In the genomic region with DNA sequence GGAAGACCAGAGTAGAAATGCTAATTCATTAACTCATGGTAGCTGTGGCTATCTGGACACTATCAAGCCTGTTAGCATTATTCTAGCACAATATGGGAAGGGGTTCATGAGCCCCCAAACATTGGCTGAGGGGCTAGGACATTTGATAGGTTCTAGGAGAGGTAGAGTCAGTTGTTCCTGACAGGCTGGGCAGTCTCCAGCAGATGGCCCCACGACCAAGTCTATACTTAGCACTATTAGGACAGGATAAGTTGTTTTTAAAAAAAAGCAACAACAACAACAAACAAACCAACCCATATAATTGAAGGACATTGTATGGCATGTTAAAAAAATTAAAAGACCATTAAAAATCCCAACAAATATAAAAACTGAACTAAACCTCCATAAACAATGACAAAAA, we compare ENCODE assay signal across 16 mouse cellular contexts. TPM values are rescaled to one million over a fixed set of nuclear protein-coding genes. Genes with fewer than 3 reads are reported as not detected.
DNase-seq lines count a peak whose midpoint lies in the region; ATAC-seq and TF ChIP-seq lines count a peak whose summit lies in the region.
"Had no signal": no experiment of that assay in that cellular context is flagged by ENCODE, and none has a peak within 500 bp of the region (broad histone marks: within the 10 kb centered on the region; RNA-seq: fewer than 3 reads in every experiment).

No protein-coding gene starts in this region.

- no peak overlapping the region for H3K4me2 ChIP-seq in kidney, postnatal 0 days (ENCODE audit: low read length)
- no peak overlapping the region for H3K4me2 ChIP-seq in kidney, embryonic 14.5 days (replicated peaks; ENCODE audit: low read depth, low read length)
- no peak overlapping the region for H3K4me2 ChIP-seq in midbrain, postnatal 0 days (ENCODE audit: low read depth, low read length, poor library complexity, severe bottlenecking)
- H3K4me2 ChIP-seq in midbrain, embryonic 14.5 days (ENCODE audit: low read length) = no peak overlapping the region
- H3K4me2 ChIP-seq: forebrain, embryonic 15.5 days; lung, embryonic 15.5 days; midbrain, embryonic 13.5 days had no signal

- H3K36me3 ChIP-seq in kidney, postnatal 0 days (ENCODE audit: insufficient read depth, low read length) = peaks cover 8% of the 10 kb centered on the region; the same call in 1 of the 2 replicates
- H3K36me3 ChIP-seq in kidney, embryonic 14.5 days (ENCODE audit: control insufficient read depth, insufficient read depth, low read length) = peaks cover 42% of the 10 kb centered on the region; the same call in 1 of the 2 replicates
- H3K36me3 ChIP-seq in midbrain, postnatal 0 days (ENCODE audit: insufficient read depth, low read length) = peaks cover 9% of the 10 kb centered on the region; the same call in 1 of the 2 replicates
- H3K36me3 ChIP-seq in midbrain, embryonic 14.5 days (ENCODE audit: control insufficient read depth, insufficient read depth, low read length) = peaks cover 21% of the 10 kb centered on the region

- H3K9me3 ChIP-seq in kidney, postnatal 0 days (replicated peaks; ENCODE audit: low read length) = no peaks in the 10 kb centered on the region
- no peaks in the 10 kb centered on the region for H3K9me3 ChIP-seq in kidney, embryonic 14.5 days (ENCODE audit: control insufficient read depth, low read length)
- H3K9me3 ChIP-seq in midbrain, postnatal 0 days (ENCODE audit: low read length) = no peaks in the 10 kb centered on the region
- no peaks in the 10 kb centered on the region for H3K9me3 ChIP-seq in midbrain, embryonic 14.5 days (ENCODE audit: control insufficient read depth, low read length)
- H3K9me3 ChIP-seq: forebrain, embryonic 15.5 days; G1E; lung, embryonic 15.5 days; midbrain, embryonic 13.5 days had no signal

- H3K27me3 ChIP-seq in kidney, postnatal 0 days (ENCODE audit: insufficient read depth, low read length) = no peaks in the 10 kb centered on the region
- no peaks in the 10 kb centered on the region for H3K27me3 ChIP-seq in kidney, embryonic 14.5 days (ENCODE audit: control insufficient read depth, insufficient read depth, low read length)
- no peaks in the 10 kb centered on the region for H3K27me3 ChIP-seq in midbrain, postnatal 0 days (ENCODE audit: insufficient read depth, low read length)
- H3K27me3 ChIP-seq in midbrain, embryonic 14.5 days (ENCODE audit: control insufficient read depth, insufficient read depth, low read length) = no peaks in the 10 kb centered on the region
- H3K27me3 ChIP-seq: forebrain, embryonic 15.5 days; lung, embryonic 15.5 days; midbrain, embryonic 13.5 days had no signal

- H3K4me1 ChIP-seq in kidney, postnatal 0 days (replicated peaks; ENCODE audit: insufficient read depth, low read length) = no peaks in the 10 kb centered on the region
- H3K4me1 ChIP-seq in kidney, embryonic 14.5 days (ENCODE audit: control insufficient read depth, insufficient read depth, low read length) = no peaks in the 10 kb centered on the region
- H3K4me1 ChIP-seq in midbrain, postnatal 0 days (ENCODE audit: insufficient read depth, low read length) = no peaks in the 10 kb centered on the region
- no peaks in the 10 kb centered on the region for H3K4me1 ChIP-seq in midbrain, embryonic 14.5 days (ENCODE audit: control insufficient read depth, insufficient read depth, low read length)
- H3K4me1 ChIP-seq: forebrain, embryonic 15.5 days; lung, embryonic 15.5 days; midbrain, embryonic 13.5 days had no signal

- ATAC-seq in cerebellum, adult (ENCODE audit: insufficient number of reproducible peaks, low FRiP score, low TSS enrichment) = no peak
- no peak for ATAC-seq in kidney, postnatal 0 days (replicated peaks; ENCODE audit: low FRiP score, low read depth)
- no peak for ATAC-seq in kidney, embryonic 14.5 days (ENCODE audit: low FRiP score, low TSS enrichment)
- ATAC-seq in midbrain, postnatal 0 days (ENCODE audit: low FRiP score) = no peak
- no peak for ATAC-seq in midbrain, embryonic 14.5 days (ENCODE audit: low FRiP score, low TSS enrichment)
- ATAC-seq: forebrain, embryonic 15.5 days; midbrain, embryonic 13.5 days had no signal

- no peak overlapping the region for H3K9ac ChIP-seq in kidney, postnatal 0 days (ENCODE audit: low read depth, low read length)
- H3K9ac ChIP-seq in kidney, embryonic 14.5 days (ENCODE audit: low read depth, low read length) = no peak overlapping the region
- no peak overlapping the region for H3K9ac ChIP-seq in midbrain, postnatal 0 days (replicated peaks; ENCODE audit: low read length, poor library complexity, severe bottlenecking)
- H3K9ac ChIP-seq in midbrain, embryonic 14.5 days (replicated peaks; ENCODE audit: low read length) = no peak overlapping the region
- H3K9ac ChIP-seq: forebrain, embryonic 15.5 days; lung, embryonic 15.5 days; midbrain, embryonic 13.5 days had no signal

- WGBS in kidney, postnatal 0 days = 66% methylated on average over 1 of the region's 1 CpGs
- 76% methylated on average over 1 of the region's 1 CpGs for WGBS in kidney, embryonic 14.5 days
- WGBS in midbrain, postnatal 0 days = 75% methylated on average over 1 of the region's 1 CpGs
- 67% methylated on average over 1 of the region's 1 CpGs for WGBS in midbrain, embryonic 14.5 days

- no peak overlapping the region for H3K27ac ChIP-seq in kidney, postnatal 0 days
- H3K27ac ChIP-seq in kidney, embryonic 14.5 days (ENCODE audit: low read depth, low read length) = no peak overlapping the region
- H3K27ac ChIP-seq in midbrain, postnatal 0 days (ENCODE audit: low read depth, low read length) = no peak overlapping the region
- no peak overlapping the region for H3K27ac ChIP-seq in midbrain, embryonic 14.5 days (replicated peaks; ENCODE audit: low read depth, low read length)
- H3K27ac ChIP-seq: forebrain, embryonic 15.5 days; lung, embryonic 15.5 days; midbrain, embryonic 13.5 days had no signal

- H3K4me3 ChIP-seq in kidney, postnatal 0 days (replicated peaks; ENCODE audit: low read depth, low read length) = no peak overlapping the region
- no peak overlapping the region for H3K4me3 ChIP-seq in kidney, embryonic 14.5 days (ENCODE audit: low read length)
- H3K4me3 ChIP-seq in midbrain, postnatal 0 days (ENCODE audit: low read depth, low read length) = no peak overlapping the region
- H3K4me3 ChIP-seq in midbrain, embryonic 14.5 days (replicated peaks; ENCODE audit: low read depth, low read length) = no peak overlapping the region
- H3K4me3 ChIP-seq: forebrain, embryonic 15.5 days; lung, embryonic 15.5 days; midbrain, embryonic 13.5 days had no signal

- TF ChIP-seq CTCF in kidney, postnatal 0 days (IDR thresholded peaks at IDR 0.05; ENCODE audit: low read depth) = peak; percentile 42
- TF ChIP-seq CTCF in midbrain, postnatal 0 days (IDR thresholded peaks at IDR 0.05) = peak; percentile 45

- DNase-seq in cerebellum, postnatal 14 days = peak; percentile 9 to 21
- no peak for DNase-seq in kidney, postnatal 0 days (ENCODE audit: low spot score)
- DNase-seq in midbrain, postnatal 0 days (ENCODE audit: low spot score) = no peak
- no peak for DNase-seq in midbrain, embryonic 14.5 days
- no peak for DNase-seq in thymus, postnatal 10 days (ENCODE audit: low spot score in 2 of 2)
- DNase-seq: adrenal gland, adult 2 months; B cell, adult 2 months; cerebellum, adult 9-11 months; heart, adult 11 months; thymus, postnatal 36 days had no signal

RNA-seq across cellular contexts. Expression of gene Mbd5, which starts 35.1 kb away (rescaled TPM):
- polyA plus RNA-seq in kidney, postnatal 0 days (2015; fragmentation: Nextera tagmentation; extraction: Ambion mirVana) = 15.8 and 16.9 TPM in 2 replicates
- polyA plus RNA-seq in kidney, embryonic 14.5 days (2014; fragmentation: Nextera tagmentation; extraction: Ambion mirVana) = 25.1 and 34.2 TPM in 2 replicates
- 27.6 and 27.7 TPM in 2 replicates for total RNA-seq in midbrain, postnatal 0 days (2014; rRNA removed)
- 22.7 and 25.1 TPM in 2 replicates for polyA plus RNA-seq in midbrain, postnatal 0 days (2015; fragmentation: Nextera tagmentation; extraction: Ambion mirVana)
- 30.8 and 40.5 TPM in 2 replicates for polyA plus RNA-seq in midbrain, embryonic 14.5 days (2014; fragmentation: Nextera tagmentation; extraction: Ambion mirVana)

RNA-seq across cellular contexts. Expression of gene Orc4, which starts 35.9 kb away (rescaled TPM):
- polyA plus RNA-seq in kidney, postnatal 0 days (2015; fragmentation: Nextera tagmentation; extraction: Ambion mirVana) = 77.3 and 77.8 TPM in 2 replicates
- polyA plus RNA-seq in kidney, embryonic 14.5 days (2014; fragmentation: Nextera tagmentation; extraction: Ambion mirVana) = 114 and 121 TPM in 2 replicates
- total RNA-seq in midbrain, postnatal 0 days (2014; rRNA removed) = 42.9 and 86.2 TPM in 2 replicates
- 69.0 and 75.0 TPM in 2 replicates for polyA plus RNA-seq in midbrain, postnatal 0 days (2015; fragmentation: Nextera tagmentation; extraction: Ambion mirVana)
- 85.6 and 109 TPM in 2 replicates for polyA plus RNA-seq in midbrain, embryonic 14.5 days (2014; fragmentation: Nextera tagmentation; extraction: Ambion mirVana)

Comparison
In these comparisons a context has a peak if more than half of its experiments do, and no peak if none do; other contexts are left out.
1. DNase-seq: peak in cerebellum, postnatal 14 days (2 of 2); none in kidney, postnatal 0 days (single experiment), midbrain, postnatal 0 days (single experiment), midbrain, embryonic 14.5 days (single experiment) and thymus, postnatal 10 days (0 of 2).